Mouse (Mus musculus) spleen, embryonic (tissue): ENCODE measurements at regions not wholly inside any gene's neighbourhood (a gene's known extent, or its start where the extent isn't known, plus 50 kb on each side); places are given as distances from the start of the nearest gene placed in this dataset.

Source experiments
- CTCF ChIA-PET: fragments of 350-600 bp; sonication (Branson Sonifier 250); formaldehyde crosslinking; loops from one replicate; lab custom pipeline; 2022; lab: Charles Lee

- CTCF ChIA-PET, result no interaction called here
Observed at GRCm38 (mm10) chr5:52092273-52092672, 98.0 kb downstream of the Dhx15 start.

GRCm38 (mm10) chr5:52088131-52088530 lies 102.2 kb downstream of the Dhx15 start:
- CTCF ChIA-PET, result no interaction called here

GRCm38 (mm10) chr5:52086766-52087429 lies 103.4 kb downstream of the Dhx15 start:
- CTCF ChIA-PET, result no interaction called here

GRCm38 (mm10) chr5:52080268-52080667 lies 110.0 kb downstream of the Dhx15 start:
- CTCF ChIA-PET, result no interaction called here

DNA sequence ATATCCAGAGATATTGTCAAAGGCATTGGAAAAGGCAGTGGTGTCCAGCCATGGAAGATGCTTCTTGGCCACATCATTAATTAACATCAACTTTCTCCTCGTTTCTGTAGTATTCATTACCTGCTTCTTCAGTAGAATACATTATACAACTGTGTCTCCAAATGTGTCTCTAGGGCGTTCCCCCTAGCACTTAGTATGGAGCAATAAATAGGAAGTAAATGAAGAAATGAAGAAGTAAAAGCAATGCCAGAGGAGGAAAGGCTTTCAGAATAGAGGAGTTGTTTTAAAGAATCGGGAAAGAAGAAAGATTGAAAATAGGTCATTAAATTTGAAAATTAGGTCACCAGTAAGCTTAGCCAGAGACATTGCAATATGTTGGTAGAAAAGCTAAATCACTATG lies 112.6 kb downstream of the Dhx15 start:
- CTCF ChIA-PET, result no interaction called here

GRCm38 (mm10) chr5:52075096-52075495 lies 115.2 kb downstream of the Dhx15 start:
- CTCF ChIA-PET, result no interaction called here

DNA sequence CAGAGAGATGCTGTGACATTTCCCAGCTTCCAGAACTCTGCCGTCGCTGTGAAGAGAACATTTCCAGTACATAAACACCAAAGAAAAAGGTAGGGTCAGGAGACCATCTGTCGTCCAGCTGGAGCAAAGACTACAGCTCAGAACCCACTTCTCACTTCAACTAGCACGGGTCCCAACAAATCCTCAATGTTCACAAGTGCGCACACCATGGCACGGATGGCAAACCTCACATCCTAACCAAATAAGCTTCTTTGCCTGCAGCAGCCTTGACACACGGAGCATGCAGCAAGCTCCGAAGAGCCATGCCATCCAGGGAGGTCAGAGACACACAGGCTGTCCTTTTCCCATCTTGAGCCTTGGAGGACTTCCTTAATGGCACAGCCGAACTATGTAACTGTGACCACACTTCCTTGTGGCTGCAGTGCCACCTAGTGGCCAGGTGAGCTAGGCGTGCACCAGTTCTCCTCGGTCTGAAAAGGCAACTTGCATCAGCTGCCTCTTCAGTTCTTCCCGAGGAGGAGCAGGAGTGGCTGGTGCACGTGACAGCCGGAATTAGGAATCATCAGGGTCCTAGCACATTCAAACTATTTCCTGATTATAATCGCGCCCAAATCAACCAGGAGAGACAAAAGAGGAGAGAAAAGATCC lies 125.4 kb downstream of the Dhx15 start:
- CTCF ChIA-PET, result interaction anchor here (0.6 kb wide), 1 partner anchor 16 kb away, joined by 3 read pairs; no protein-coding TSS in a partner anchor

DNA sequence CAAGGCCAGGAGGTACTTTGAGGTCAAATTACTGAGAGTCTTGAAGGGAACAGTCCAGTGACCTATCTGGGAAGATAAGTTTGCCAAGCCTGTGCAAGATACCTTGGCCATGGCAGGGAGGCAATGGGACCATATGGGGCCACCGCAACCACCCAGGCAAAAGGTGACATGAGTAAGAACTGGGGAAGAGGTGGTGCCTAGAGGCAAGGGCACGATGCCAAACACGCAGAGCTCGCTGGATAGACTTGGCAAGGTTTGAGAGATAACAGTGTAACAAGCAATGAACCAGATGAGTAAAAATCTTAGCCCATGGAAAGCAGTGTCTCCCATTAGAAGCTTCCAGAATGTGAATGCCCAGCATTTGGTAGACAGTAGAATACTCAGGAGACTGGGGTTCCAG lies 128.1 kb downstream of the Dhx15 start:
- CTCF ChIA-PET, result no interaction called here

DNA sequence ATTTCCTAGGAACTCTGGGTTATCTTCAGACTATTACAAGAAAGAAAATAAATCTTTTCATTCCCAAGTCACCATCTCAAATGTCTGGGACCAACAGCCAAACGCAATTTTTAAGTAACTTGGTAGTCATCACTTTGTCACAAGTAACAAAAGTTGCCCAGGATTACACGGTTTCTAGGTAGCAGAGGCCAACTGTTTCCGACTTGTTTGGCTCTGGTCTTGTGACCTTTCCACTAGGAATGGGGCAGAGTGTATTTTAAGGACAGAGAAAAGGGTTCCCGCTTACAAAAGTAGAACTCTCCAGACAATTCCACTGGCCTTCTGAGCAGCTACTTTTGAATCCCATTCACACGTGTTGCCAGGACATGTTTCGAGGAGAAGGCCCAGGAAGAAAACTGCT lies 129.1 kb downstream of the Dhx15 start:
- CTCF ChIA-PET, result no interaction called here

DNA sequence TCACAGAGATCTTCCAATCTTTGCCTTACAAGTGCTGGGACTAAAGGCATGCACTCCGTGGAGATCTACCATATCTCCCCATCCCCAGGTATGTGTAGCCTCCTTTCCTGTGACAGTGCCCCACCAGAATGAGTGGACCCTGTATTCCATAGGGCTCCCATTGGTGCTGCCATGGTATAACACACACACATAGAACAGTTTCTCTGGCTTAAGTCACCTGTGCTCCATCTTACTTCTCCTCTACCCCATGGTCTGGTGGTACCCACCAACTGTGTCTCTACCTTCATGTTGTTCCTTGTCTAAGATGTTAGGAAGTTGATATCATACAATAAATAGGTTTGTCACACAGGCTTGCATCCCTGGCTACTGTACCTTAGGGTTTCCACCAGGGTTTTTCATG lies 133.1 kb downstream of the Dhx15 start:
- CTCF ChIA-PET, result no interaction called here

DNA sequence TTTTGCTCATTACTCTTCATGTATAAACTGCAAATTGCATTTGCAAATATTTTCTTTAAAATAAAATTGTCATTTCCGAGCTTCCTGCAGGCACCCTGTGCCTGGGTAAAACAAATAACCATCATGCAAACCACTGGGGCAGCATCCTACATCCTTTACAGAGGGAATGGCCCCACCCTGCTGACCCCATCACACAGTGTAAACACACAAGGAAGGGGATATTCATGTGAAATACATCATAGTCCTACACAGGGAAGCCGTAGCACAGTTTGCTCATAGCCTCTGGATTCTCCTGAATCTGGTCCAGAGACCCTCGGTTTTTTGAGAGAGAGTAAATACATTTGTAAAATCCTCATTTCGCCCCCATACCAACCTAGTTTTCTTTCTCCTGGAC lies 138.2 kb downstream of the Dhx15 start:
- CTCF ChIA-PET, result no interaction called here

- CTCF ChIA-PET, result no interaction called here
Observed at GRCm38 (mm10) chr5:52051383-52052071, 138.8 kb downstream of the Dhx15 start.

GRCm38 (mm10) chr5:52048790-52049189 lies 141.5 kb downstream of the Dhx15 start:
- CTCF ChIA-PET, result no interaction called here

GRCm38 (mm10) chr5:52046704-52047103 lies 143.6 kb downstream of the Dhx15 start:
- CTCF ChIA-PET, result no interaction called here

GRCm38 (mm10) chr5:52044101-52044500 lies 146.2 kb downstream of the Dhx15 start:
- CTCF ChIA-PET, result no interaction called here

- CTCF ChIA-PET, result no interaction called here
Observed at GRCm38 (mm10) chr5:52041447-52041846, 148.9 kb downstream of the Dhx15 start.

DNA sequence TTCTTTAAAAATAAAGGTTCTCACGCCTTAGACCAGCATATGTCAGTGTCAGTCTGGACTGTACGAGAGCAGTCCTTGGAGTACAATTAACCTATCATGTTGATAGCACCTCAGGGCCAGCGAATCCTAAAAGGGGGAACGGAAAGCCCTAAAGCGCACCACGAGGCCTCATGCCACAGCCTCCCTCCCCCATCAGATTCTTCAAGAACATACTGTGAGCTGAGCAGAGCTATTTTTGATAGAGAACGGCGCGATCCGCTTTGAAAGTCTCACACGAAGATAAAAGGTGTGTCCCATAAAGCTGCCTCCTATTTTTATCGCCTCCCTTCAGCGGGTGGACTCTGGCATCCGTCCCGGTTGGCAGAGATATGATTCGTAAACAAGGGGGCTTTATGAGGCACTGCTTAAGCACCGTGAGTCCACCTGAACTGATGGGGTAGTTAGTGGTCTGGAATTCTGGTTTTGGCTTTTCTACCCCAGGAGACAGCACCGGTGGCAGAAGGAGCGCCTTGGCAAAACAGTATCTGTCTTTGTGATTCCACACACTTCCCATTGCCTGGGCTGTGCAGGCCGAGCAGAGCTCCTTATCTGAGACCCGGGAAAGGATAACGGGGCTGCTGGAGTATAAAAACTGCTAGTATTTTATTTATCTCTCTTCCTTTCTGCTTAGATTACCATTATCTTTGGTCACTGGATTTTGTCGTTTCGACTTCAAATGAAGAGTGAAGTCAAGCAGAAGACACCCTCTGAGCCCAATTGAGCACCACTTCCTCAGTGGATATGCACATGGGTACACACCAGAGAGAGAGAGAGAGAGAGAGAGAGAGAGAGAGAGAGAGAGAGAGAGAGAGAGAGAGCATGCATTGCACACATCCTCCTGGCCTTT lies 149.6 kb downstream of the Dhx15 start:
- CTCF ChIA-PET, result interaction anchor here (0.5 kb wide), 1 partner anchor 23 kb away, joined by 4 read pairs; no protein-coding TSS in a partner anchor

- CTCF ChIA-PET, result no interaction called here
Observed at GRCm38 (mm10) chr5:52035339-52035738, 155.0 kb downstream of the Dhx15 start.

- CTCF ChIA-PET, result no interaction called here
Observed at GRCm38 (mm10) chr5:52027478-52027877, 162.8 kb downstream of the Dhx15 start.

DNA sequence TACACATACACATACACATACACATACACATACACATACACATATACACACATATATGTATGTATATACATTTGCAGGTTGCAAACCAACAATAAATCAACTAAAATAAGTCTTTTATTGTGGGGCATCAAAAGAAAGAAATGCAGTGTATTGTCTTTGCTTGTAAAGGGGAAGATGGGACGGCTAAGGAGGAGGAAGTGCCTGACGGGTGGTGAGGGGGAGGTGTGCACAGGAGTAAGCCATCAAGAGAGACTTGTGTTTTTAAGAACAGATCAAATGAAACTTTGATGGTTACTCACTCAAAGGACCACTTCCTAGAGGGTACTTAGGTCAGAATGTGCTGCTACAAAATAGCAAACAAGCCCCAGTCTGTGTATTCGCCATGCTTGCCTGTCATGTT lies 164.2 kb downstream of the Dhx15 start:
- CTCF ChIA-PET, result interaction anchor here (0.5 kb wide), 1 partner anchor 216 kb away, joined by 11 read pairs; no protein-coding TSS in a partner anchor

- CTCF ChIA-PET, result no interaction called here
Observed at GRCm38 (mm10) chr5:52023212-52023611, 167.1 kb downstream of the Dhx15 start.

DNA sequence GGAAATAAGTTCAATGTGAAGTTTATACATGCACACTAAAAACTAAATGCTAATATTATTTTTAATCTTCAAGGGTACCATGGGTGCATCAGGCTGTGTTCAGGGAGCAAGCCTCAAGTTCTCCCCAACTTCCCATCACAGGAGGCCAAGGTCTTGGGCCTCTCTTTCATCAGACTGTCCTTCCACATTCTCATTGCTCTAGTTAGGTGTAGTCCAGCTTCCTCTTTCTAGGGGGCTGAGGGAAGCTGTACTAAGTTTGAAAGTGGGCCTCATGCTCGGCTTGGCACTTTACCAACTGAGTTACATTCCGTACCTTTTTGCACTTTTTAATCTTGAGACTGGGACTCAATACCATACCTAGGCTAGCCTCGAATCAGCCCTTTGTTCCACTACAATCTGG lies 173.3 kb downstream of the Dhx15 start:
- CTCF ChIA-PET, result no interaction called here
